Mouse (Mus musculus): Measurements from ENCODE around the gene Etnk2. TPM values are rescaled to one million over a fixed set of nuclear protein-coding genes. Genes with fewer than 3 reads are reported as not detected.
A peak's percentile ranks its signal among the peaks of the same experiment; 100 is the strongest.
"Not testable (repeated sequence)": the region's sequence is repeated elsewhere in the genome, so short reads cannot be mapped to it uniquely, and the experiment has no call there.

Gene Etnk2
- polyA plus RNA-seq, 1 experiment from 2014 or later, result 5.6 TPM

DNA sequence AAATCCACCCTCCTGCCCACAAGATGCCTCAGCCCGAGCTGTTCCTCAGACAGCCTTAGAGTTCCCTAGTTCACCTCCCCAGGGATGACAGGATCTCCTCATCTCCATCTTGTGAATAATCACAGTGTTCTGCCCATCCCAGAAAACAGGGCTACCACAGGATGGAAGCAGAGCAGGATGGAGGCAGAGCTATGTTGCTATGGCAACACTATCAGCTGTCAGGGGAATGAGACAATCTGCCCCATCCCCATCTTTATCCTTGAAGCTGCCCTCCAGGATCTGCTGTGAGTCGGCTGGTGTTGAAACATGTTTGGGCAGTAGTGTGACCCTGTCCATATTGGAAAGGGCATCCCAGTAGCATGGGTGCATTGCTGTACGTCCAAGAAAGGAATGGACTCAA lies 32.2 kb upstream of the Etnk2 start:
- H3K4me1 ChIP-seq, result peaks cover 18% of the 10 kb centered on the region
- WGBS, result 54% methylated on average over 3 of the region's 3 CpGs
- no peak overlapping the region for H3K9ac ChIP-seq
- no peaks in the 10 kb centered on the region for H3K36me3 ChIP-seq
- no peaks in the 10 kb centered on the region for H3K9me3 ChIP-seq
- H3K4me2 ChIP-seq (replicated peaks), result no peak overlapping the region
- H3K27me3 ChIP-seq (replicated peaks), result peaks cover 25% of the 10 kb centered on the region
- no peak overlapping the region for H3K4me3 ChIP-seq
- H3K27ac ChIP-seq, result no peak overlapping the region
- ATAC-seq (ENCODE audit: low FRiP score, low read depth), result 0 out of 2 replicates have a peak, but pooled peaks have one; percentile 44

DNA sequence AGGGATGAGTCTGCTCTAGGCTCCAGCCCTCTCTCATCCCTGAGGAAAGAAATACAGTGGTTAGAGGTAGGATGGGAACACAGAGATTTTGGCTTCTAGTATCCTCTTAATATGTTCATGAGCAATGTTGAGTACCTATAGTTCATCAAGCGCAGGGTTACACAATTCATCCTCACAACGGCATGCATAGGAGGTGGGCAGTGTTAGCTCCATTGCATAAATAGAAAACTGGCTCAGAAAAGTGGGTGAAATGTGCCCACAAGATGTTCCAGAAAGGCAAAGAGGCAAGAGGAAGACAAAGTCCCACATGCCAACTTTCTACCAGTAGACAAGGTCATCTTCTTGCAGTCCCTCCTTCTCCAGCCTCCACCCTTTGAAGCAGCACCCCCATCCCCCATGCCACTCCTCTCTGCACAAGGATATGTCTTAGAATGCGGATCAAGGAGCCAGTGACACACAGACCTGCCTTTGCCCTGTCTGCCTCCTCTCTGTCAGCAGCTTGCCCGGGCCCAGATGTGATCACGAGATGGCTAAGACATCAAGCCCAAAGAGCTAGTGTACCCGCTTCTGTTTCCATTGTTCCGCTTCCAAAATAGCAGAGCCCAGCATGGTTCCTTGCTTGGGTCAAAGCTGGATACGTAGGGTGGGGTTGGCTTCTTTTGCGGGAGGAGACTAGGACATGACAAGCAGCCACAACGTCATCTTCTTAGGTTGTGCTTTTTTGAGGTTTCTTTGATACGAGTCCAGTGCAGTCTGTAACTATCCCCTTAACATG lies 30.5 kb upstream of the Etnk2 start:
- Histone ChIP-seq H3K27ac (no peak overlapping the region), H3K27me3 (replicated peaks) (peaks cover 24% of the 10 kb centered on the region), H3K4me1 (peaks cover 18% of the 10 kb centered on the region), H3K9me3 (no peaks in the 10 kb centered on the region), H3K4me3 (no peak overlapping the region), H3K9ac (no peak overlapping the region), H3K36me3 (no peaks in the 10 kb centered on the region), H3K4me2 (replicated peaks) (no peak overlapping the region)
- 93% methylated on average over 11 of the region's 11 CpGs for WGBS
- ATAC-seq (ENCODE audit: low FRiP score, low read depth), result no peak

DNA sequence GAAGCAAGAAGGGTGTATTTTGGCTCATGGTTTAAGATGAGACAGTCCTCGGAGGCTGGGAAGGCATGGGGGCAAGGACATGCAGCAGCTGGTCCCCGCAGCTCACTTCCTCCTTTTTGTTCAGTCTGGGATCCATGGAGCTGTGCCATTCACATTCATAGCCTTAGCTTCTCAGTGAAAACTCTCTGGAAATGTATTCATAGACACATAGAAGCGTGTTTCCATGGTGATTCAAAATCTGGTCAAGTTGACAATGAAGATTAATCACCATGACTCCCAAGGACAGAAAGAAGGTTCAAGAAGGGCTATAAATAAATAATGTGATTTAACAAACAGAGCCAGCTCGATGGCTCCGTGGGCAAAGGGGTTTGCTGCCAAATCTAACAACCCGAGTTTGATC lies 29.4 kb upstream of the Etnk2 start:
- no peaks in the 10 kb centered on the region for H3K9me3 ChIP-seq
- H3K36me3 ChIP-seq, result no peaks in the 10 kb centered on the region
- peaks cover 16% of the 10 kb centered on the region for H3K4me1 ChIP-seq
- WGBS, result 71% methylated on average over 6 of the region's 6 CpGs
- H3K4me2 ChIP-seq (replicated peaks), result no peak overlapping the region
- H3K4me3 ChIP-seq, result no peak overlapping the region
- H3K27me3 ChIP-seq (replicated peaks), result peaks cover 21% of the 10 kb centered on the region
- H3K27ac ChIP-seq, result no peak overlapping the region
- no peak for ATAC-seq (ENCODE audit: low FRiP score, low read depth)
- H3K9ac ChIP-seq, result no peak overlapping the region

DNA sequence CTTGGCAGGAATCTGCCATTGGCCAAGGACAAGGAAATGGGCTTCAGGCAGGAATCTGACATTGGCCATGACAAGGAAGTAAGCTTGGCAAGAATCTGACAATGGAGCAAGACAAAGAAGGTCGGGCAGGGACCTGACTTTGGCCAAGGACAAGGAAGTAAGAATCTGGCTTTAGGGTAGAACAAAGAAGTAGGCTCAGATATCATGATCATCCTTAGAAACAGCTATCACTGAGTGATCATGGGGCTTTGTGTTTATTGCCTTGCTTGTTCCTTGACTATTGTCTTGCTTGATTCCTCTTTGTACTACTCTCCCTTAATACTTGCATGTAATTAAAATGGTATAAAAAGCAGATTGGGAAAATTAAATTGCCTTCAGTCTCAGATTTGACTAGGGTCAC lies 23.0 kb upstream of the Etnk2 start:
- ATAC-seq (ENCODE audit: low FRiP score, low read depth); H3K27me3 ChIP-seq (replicated peaks); H3K4me1 ChIP-seq; H3K36me3 ChIP-seq; H3K4me3 ChIP-seq; H3K4me2 ChIP-seq (replicated peaks); H3K9me3 ChIP-seq; H3K9ac ChIP-seq; H3K27ac ChIP-seq: not testable (repeated sequence)
- WGBS, result 64% methylated on average over 1 of the region's 1 CpGs

DNA sequence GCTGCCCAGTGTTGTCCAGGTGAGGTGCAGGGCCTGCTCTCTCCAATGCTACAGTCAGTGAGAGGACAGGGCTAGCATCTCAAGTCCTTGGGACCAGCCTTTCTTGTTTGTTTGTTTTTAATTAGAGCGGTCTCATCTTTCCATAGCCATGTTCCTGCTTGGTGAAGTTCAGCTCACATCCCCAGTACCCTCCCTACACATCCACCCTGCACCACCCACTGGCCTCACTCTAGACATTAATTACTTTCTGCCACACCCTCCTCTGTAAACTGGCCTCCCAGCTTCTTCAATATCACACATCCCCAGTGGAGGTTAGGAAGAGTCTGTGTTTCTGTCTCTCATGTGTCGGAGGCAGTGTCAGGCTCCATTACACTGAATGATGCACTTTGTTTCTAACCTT lies 19.0 kb upstream of the Etnk2 start:
- 87% methylated on average over 2 of the region's 2 CpGs for WGBS
- no peak overlapping the region for H3K4me2 ChIP-seq (replicated peaks)
- no peak for ATAC-seq (ENCODE audit: low FRiP score, low read depth)

DNA sequence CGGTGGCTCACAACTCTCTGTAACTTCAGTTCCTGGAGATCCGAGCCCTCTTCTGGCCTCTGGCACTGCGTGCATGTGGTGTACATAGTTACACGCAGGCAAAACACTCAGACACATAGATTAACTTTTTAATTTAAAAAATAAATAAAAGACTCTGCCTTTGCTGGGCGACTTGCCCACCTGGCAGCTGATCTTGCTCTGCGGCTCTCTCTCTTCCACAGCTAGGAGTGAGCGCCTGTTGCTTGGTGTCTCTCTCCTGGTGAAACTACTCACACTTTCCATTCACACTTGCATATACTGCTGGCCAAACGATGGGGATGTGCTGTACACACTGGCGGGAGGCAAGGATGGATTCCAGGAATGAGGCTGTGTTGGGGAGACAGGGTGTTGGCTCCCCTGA lies 16.8 kb upstream of the Etnk2 start:
- ATAC-seq (ENCODE audit: low FRiP score, low read depth), result no peak
- WGBS, result 87% methylated on average over 9 of the region's 9 CpGs
- Histone ChIP-seq H3K27me3 (replicated peaks) (no peaks in the 10 kb centered on the region), H3K4me3 (no peak overlapping the region), H3K4me2 (replicated peaks) (no peak overlapping the region), H3K27ac (no peak overlapping the region), H3K9me3 (no peaks in the 10 kb centered on the region), H3K36me3 (no peaks in the 10 kb centered on the region), H3K4me1 (no peaks in the 10 kb centered on the region; the same call in 1 of the 2 replicates), H3K9ac (no peak overlapping the region)

More for the DNA sequence above, 19.0 kb upstream of the Etnk2 start:
- Histone ChIP-seq H3K27me3 (replicated peaks) (no peaks in the 10 kb centered on the region), H3K27ac (no peak overlapping the region), H3K9ac (no peak overlapping the region), H3K9me3 (no peaks in the 10 kb centered on the region), H3K36me3 (no peaks in the 10 kb centered on the region), H3K4me3 (no peak overlapping the region), H3K4me1 (no peaks in the 10 kb centered on the region)

DNA sequence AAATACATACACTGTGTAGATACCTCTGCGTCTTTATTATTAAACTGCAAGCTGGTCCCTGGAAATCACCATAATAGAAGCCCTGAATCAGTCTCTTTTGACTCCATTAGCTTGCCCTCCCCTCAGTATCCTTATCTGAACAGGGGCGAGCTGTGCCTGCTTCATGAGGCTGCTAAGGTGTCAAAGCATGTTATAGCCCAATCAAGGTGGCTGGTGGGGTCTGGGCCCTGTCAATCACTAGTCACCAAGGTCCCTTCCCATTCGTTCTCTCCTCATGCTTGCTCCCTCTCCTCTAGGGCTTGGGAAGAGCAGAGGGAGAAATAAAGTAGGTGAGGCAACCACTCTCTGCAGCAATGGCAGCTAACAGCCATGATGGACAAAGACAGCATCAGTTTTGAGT lies 16.1 kb upstream of the Etnk2 start:
- H3K9me3 ChIP-seq, result no peaks in the 10 kb centered on the region
- no peak overlapping the region for H3K9ac ChIP-seq
- no peaks in the 10 kb centered on the region for H3K36me3 ChIP-seq
- no peaks in the 10 kb centered on the region; the same call in 1 of the 2 replicates for H3K4me1 ChIP-seq
- H3K4me3 ChIP-seq, result no peak overlapping the region
- H3K27ac ChIP-seq, result no peak overlapping the region
- H3K4me2 ChIP-seq (replicated peaks), result no peak overlapping the region
- ATAC-seq (ENCODE audit: low FRiP score, low read depth), result no peak
- WGBS, result 70% methylated on average over 3 of the region's 3 CpGs
- H3K27me3 ChIP-seq (replicated peaks), result no peaks in the 10 kb centered on the region

DNA sequence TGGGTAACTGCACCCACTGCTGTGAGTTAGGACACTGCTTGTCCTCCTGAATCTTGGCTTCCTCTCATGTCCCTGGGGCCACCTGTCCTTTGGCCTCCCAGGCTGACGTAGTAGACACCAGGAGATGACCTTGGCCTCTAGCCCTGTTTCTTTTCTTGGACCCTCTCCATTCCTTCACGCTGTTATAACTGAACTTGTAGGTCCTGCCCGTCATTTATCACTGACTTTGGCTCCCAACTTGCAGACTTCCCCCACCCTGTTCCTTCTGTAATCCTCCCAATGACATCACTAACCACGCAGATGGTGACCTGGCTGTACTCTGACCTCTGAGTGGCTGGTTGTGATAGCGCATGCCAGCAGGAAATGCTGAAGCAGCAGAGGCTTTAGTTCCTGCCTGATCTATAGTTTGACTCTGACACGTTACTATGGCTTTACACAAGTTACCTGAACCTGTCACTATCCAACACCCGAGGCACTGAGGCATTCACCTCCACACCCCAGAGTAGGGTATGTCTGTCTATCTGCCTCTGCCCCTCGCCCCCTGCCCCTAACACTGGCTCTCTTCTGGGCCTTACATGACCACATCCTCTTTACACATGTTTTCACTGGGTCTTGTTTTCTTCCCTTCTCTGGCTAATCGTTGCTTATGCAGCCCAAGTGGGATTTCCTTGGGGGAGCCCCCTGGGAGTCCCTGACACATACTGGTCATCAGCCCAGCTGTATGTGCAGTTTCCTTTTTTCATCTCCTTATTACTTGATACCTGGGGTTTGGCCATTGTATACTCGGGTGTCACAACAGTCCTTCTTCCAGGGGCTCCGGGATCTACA lies 15.5 kb upstream of the Etnk2 start:
- Histone ChIP-seq H3K9me3 (no peaks in the 10 kb centered on the region), H3K27me3 (replicated peaks) (no peaks in the 10 kb centered on the region), H3K4me2 (replicated peaks) (no peak overlapping the region), H3K4me3 (no peak overlapping the region), H3K36me3 (no peaks in the 10 kb centered on the region), H3K27ac (no peak overlapping the region), H3K9ac (no peak overlapping the region), H3K4me1 (no peaks in the 10 kb centered on the region; the same call in 1 of the 2 replicates)
- no peak for ATAC-seq (ENCODE audit: low FRiP score, low read depth)
- 76% methylated on average over 11 of the region's 11 CpGs for WGBS

DNA sequence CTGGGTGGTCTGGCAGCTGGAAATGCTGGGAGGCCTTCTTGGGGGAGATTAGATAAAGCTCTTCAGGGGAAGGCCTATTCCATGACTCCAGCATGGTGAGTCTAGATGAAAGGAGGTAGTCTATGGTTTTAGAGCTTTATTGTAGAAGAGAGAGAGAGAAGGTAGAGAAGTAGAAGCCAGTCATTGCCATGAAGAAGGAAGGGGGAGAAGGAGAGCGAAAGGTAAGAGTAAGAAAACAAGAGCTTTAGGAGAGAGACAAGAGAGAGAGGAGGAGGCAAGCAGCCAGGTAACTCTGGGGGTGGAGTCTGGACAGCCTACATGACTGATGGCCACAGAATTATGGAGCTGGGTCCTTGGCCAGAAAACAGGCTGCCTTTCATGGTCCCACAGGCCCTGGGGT lies 13.2 kb upstream of the Etnk2 start, which contains the start of gene Ren1:
TSS of gene Ren1 (plus strand) at position 301 of the 400 bp plus-strand sequence.
- H3K27ac ChIP-seq, result no peak within 1 kb of the TSS
- H3K36me3 ChIP-seq, result no peaks in the 10 kb centered on the region
- no peaks in the 10 kb centered on the region for H3K9me3 ChIP-seq
- H3K27me3 ChIP-seq (replicated peaks), result no peaks in the 10 kb centered on the region; the same call in 1 of the 2 replicates
- no peak for ATAC-seq (ENCODE audit: low FRiP score, low read depth)
- no peaks in the 10 kb centered on the region; the same call in 1 of the 2 replicates for H3K4me1 ChIP-seq
- H3K4me3 ChIP-seq, result no peak within 1 kb of the TSS
- 91% methylated on average over 1 of the region's 1 CpGs for WGBS
- H3K9ac ChIP-seq, result no peak within 1 kb of the TSS
- H3K4me2 ChIP-seq (replicated peaks), result no peak within 1 kb of the TSS

DNA sequence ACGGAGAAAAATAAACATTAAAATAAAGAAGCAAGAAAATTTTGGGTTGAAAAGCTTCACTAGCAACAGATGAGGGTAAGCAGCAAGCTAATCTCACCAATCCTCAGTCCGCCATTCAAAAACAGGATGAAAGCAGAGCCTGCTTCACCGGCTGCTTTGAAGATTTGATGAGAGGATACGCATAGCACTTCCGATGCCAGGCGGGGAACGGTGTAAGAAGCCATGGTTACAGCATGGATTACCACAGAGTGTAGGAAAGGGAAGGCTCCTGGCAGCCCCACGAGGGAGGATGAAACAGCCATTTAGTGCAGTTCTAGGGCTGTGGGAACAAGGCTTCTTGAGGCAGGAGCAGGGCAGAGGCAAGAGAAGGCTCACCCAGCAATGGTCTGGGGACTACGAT lies 11.6 kb upstream of the Etnk2 start:
- H3K4me1 ChIP-seq, result no peaks in the 10 kb centered on the region; the same call in 1 of the 2 replicates
- no peak for ATAC-seq (ENCODE audit: low FRiP score, low read depth)
- no peaks in the 10 kb centered on the region for H3K36me3 ChIP-seq
- no peak overlapping the region for H3K9ac ChIP-seq
- WGBS, result 58% methylated on average over 9 of the region's 9 CpGs
- H3K9me3 ChIP-seq, result no peaks in the 10 kb centered on the region
- H3K27ac ChIP-seq, result no peak overlapping the region
- H3K4me2 ChIP-seq (replicated peaks), result no peak overlapping the region
- no peak overlapping the region for H3K4me3 ChIP-seq
- H3K27me3 ChIP-seq (replicated peaks), result no peaks in the 10 kb centered on the region; the same call in none of the 2 replicates

DNA sequence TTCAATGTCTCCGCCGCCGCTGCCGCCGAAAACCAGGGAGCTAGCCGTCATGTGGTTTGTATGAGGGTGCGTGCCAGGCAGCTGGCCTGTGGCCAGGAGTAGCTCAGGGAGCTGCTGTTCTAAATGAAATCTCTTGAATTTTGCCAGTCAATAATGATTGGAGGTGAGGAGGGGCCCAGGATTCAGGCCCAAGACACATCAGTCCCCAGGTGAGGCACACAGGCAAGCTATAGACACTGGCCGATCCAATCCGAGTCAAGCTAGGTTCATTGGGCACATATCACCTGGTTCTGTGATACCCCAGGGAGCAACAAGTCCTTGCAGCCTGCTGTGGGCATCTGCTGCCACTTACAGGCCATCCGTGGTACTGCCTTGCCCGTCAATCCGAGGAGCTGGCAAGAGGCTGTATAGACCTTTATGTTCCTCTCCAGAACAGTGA lies 10.0 kb upstream of the Etnk2 start:
- no peak overlapping the region for H3K4me3 ChIP-seq
- 55% methylated on average over 12 of the region's 12 CpGs for WGBS
- no peak overlapping the region for H3K4me2 ChIP-seq (replicated peaks)
- no peak overlapping the region for H3K9ac ChIP-seq
- H3K36me3 ChIP-seq, result no peaks in the 10 kb centered on the region
- no peaks in the 10 kb centered on the region; the same call in none of the 2 replicates for H3K27me3 ChIP-seq (replicated peaks)
- H3K4me1 ChIP-seq, result no peaks in the 10 kb centered on the region; the same call in 1 of the 2 replicates
- ATAC-seq (ENCODE audit: low FRiP score, low read depth), result peak; percentile 48; the same call in 1 of the 2 replicates
- no peak overlapping the region for H3K27ac ChIP-seq
- H3K9me3 ChIP-seq, result no peaks in the 10 kb centered on the region

DNA sequence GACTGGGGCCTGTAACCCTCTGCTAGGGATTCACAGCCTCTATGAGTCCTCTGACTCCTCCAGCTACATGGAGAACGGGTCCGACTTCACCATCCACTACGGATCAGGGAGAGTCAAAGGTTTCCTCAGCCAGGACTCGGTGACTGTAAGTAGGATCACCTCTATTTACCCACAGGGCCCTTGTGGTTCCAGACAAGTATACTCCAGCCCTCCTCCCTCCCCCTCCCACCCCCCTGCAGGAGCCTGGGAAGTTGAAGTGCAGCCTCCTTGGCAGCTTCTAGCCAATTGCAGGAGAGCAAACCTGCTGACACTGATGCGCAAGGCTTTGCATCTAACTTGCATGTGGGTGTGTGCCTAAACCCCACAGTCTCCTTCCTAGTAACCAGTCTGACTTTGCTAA lies 7.9 kb upstream of the Etnk2 start:
- H3K27ac ChIP-seq, result no peak overlapping the region
- H3K9ac ChIP-seq, result no peak overlapping the region
- no peak for ATAC-seq (ENCODE audit: low FRiP score, low read depth)
- 54% methylated on average over 5 of the region's 5 CpGs for WGBS
- H3K36me3 ChIP-seq, result no peaks in the 10 kb centered on the region
- no peaks in the 10 kb centered on the region for H3K9me3 ChIP-seq
- no peak overlapping the region for H3K4me2 ChIP-seq (replicated peaks)
- H3K27me3 ChIP-seq (replicated peaks), result peaks cover 4% of the 10 kb centered on the region
- H3K4me3 ChIP-seq, result no peak overlapping the region
- no peaks in the 10 kb centered on the region; the same call in 1 of the 2 replicates for H3K4me1 ChIP-seq
